Mouse (Mus musculus) ES-E14 (cell line): ENCODE measurements around the gene Apoc4.

ENCODE experiments used
- HCFC1 ChIP-seq: IDR thresholded peaks from 2 replicates; pipeline ENCODE4 v1.6.1; 2012; ENCODE audit warnings: low read length, inconsistent platforms, borderline replicate concordance; ENCODE audit not compliant: insufficient read depth
- MAFK ChIP-seq: IDR thresholded peaks from 2 replicates; pipeline ENCODE4 v1.6.1; 2014; ENCODE audit warnings: mild to moderate bottlenecking, low read depth, low read length, inconsistent platforms; ENCODE audit not compliant: insufficient read depth
- ZNF384 ChIP-seq: IDR thresholded peaks from 2 replicates; pipeline ENCODE4 v1.6.1; 2012; ENCODE audit warnings: low read depth, low read length, inconsistent platforms

GRCm38 (mm10) chr7:19691434-19691833, 10.2 kb upstream of the Apoc4 start:
- TF ChIP-seq MAFK: no peak
- TF ChIP-seq HCFC1: no peak
- TF ChIP-seq ZNF384: no peak
